Mouse (Mus musculus): ENCODE results near the gene Trex1. TPM values are rescaled to one million over a fixed set of nuclear protein-coding genes. Genes with fewer than 3 reads are reported as not detected.

Gene Trex1
- polyA plus RNA-seq, 3 experiments from 2014 or later: 42.7 to 50.3 (median 49.9) TPM

DNA sequence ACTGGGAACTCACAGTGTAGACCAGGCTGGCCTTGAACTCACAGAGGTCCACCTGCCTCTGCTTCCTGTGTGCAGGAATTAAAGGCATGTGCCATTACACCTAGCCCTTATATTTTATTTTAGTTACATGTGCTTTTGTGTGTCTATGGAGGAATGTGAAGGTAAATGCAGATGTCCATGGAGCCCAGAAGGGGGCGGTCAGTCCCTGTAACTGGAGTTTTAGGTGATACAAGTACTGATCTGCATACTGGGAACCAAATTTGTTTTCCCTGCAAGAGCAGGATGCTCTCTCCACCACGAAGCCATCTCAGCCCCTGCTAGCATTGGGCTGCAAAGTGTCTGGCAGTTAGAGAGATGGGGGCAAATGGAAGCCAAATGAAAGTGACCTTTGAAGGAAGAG, 25.4 kb upstream of the Trex1 start:
- ATAC-seq: no peak

DNA sequence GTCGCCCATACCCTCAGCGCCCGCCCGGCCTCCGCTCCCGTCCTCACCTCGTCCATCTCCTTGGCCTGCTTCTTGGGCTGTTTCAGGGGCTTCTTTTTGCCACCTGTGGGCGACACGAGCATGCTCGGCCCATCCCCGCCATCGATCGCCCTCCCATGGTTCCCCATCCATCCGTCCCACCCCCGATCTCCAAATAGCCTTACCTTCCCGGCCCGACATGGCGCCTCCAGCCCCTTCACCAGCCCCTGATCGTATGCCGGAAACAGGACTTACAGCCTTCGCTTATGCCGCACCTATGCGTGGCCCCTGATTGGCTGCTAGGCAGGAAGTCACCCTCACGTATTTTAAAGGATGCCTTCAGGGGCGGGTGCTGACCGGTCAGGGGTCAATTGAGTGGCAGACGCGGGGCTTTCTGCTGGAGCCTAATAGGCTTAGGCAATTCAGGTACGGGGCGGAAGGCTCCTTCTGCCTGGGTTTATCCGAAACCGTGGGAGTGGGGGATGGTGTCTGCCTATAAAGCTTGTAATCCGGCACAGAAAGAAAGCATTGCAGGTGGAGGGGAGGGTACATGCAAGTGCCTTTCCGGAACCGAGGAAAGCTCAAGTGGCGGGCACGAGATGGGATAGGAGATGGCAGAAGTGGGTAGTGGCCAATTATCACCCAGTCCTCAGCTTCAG, 22.7 kb upstream of the Trex1 start, which contains the start of the genes Ccdc51 and Tma7:
Ccdc51 (plus strand) TSS at position 370 of the 677 bp plus-strand sequence.
Tma7 (minus strand) TSS at position 464 of the 677 bp plus-strand sequence.
- ATAC-seq: peak; percentile 99

DNA sequence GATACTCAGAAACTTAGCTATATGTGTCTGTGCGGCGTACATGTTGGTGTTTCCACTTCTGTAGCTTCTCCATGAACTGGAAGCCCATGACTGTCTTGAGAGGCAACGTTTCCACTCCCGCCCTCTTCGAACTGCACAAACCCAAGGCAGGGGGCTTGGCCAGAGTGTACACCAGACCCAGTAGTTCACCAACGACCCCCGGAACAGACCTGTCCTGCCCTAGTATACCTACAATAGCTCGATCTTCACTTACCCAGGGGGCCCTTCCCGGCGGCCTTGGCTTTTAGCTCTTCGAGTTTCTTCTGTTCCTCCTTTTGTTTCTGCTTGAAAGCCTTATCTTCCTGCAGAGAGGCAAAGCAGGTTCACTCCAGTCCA, 22.2 kb upstream of the Trex1 start:
- peak; percentile 4 for ATAC-seq

DNA sequence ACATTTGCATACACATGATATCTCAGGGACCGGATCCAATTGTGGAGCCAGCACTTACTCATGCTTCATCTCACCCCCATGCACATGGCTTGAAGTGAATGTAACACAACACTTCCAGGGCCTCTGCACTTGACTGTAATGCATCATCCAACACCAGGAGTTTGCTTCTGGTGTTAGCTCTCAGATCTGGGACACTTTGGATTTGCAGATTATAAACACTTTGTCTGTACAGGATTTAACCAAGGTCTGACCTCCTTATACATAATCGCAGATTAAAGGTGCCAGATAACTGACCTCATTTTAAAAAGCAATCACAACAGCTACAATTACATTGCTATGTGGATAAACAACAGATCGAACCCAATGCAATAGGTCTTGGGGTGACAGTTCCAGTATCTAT, 21.0 kb upstream of the Trex1 start:
- no peak for ATAC-seq

DNA sequence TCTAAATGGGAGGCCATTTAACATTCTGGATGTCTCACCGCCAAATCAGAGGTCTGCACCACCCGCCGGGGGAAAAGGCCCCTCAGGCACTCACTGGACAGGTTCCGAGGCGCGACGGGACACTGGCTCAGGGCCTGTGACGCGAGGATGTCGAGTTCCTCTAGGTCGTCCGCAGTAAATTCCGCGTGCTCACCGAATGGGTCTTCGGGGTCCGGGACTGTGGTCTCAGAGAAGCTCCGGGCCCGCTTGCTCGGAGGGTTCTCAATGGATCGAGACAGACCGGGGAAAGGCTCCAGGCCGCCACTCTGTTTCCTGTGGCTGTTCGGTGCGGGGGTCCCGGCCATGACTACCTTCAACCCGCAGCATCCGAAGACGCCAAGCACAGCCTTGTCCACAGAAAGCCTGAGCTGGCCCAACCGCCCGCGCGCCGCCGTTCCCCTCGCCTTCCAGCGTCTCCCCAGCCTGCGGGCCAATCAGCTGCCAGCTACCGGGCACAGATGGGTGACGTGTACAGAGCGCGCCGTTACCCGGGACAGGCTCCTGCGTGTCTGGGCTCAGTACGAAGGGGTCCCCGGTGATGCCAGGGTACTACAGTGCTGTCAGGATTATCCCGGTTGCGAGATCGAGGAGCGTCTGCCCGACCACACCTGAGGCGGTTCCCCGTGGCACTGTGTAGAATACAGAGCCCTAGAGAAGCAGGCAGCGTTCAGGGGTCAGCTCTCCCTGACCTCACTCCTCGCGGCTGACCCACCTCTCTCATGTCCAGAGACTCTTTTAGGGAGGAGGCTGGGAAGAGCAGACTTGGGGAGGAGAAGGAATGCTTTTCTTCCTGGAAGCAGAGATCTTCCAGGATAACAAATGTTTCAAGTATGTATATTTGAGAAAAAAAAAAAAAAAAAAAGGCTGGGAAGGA, 14.4 kb upstream of the Trex1 start, which contains the start of gene Atrip:
Atrip (minus strand) TSS at position 464 of the 913 bp plus-strand sequence.
- peak; percentile 98 for ATAC-seq

DNA sequence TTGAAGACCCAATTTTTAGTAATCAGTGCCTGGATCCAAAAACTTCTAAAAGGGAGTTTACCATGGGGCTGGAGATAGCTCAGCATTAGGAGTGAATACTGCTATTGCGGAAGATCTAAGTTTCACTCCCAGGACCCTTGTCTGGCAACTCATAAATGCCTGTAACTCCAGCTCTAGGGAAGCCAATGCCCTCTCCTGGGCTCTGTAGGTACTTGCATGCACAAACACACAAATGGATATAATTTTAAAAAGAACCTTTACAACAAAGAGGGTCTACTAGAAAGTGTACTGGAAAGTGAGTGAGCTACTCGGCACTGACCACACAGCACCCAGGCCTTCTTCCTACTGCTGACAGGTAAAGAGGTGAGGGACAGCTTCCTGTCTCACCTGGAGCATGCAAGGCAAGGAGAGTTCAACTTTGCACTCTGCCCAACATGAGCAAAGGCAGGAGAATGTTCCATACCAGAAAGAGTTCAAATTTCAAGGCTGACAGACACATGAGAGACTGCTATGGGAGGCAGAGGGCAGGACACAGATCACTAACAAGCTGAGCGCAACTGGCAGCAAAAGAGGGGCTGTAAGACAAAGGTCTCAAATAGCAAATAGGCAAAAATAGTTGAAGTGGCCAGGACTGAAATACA, 8.7 kb upstream of the Trex1 start:
- ATAC-seq: no peak

DNA sequence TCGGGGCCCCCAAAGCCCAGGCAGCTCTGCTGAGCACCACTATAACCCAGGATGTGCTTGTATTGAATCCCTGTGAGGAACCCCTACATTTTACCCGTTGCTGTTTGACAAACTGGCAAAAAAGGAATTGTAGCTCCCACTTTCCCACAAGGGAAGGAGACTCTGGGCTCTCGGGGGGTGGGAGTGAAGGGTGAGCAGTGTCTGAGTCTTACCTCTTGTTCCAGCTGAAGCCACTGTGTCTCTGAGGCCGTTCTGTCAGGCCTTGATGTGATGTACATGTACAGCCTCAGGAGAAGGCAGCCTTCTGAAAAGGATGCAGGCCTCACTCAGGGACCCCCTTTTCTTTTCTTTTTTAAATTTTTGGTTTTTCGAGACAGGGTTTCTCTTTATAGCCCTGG, 1.4 kb upstream of the Trex1 start:
- no peak for ATAC-seq

DNA sequence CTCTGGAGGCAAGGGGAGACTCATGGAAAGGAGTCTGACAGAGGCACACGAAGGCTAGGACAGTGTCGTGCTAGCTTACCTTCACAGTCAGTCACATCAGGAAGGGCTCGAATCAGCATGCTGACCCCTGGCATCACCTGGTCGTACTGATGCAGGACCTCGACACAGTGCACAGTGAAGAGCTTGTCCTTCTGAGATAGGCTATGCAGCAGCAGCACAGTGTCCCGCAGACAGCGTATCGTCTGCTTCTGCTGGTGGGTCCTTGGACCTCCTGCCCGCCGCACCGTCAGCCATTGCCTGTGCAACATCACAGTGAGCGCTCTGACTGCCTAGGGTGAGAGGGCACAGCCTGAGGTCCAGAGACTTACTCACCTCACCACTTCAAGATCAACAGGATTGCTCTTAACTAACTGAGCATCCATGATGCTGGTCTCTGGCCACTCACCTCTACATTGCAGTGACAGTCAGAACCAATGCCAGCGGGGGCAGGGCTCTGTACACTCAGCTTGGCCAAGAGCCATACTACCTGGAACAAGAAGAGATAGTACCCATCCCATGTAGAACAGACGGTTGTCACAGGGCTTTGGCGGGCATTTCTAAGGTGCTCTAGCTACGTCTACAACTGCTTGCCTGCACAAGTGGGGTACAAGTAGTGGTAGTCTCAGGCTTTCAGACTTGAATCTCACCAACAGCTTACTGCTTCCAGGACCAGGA, 807 bp upstream of the Trex1 start:
- no peak for ATAC-seq

DNA sequence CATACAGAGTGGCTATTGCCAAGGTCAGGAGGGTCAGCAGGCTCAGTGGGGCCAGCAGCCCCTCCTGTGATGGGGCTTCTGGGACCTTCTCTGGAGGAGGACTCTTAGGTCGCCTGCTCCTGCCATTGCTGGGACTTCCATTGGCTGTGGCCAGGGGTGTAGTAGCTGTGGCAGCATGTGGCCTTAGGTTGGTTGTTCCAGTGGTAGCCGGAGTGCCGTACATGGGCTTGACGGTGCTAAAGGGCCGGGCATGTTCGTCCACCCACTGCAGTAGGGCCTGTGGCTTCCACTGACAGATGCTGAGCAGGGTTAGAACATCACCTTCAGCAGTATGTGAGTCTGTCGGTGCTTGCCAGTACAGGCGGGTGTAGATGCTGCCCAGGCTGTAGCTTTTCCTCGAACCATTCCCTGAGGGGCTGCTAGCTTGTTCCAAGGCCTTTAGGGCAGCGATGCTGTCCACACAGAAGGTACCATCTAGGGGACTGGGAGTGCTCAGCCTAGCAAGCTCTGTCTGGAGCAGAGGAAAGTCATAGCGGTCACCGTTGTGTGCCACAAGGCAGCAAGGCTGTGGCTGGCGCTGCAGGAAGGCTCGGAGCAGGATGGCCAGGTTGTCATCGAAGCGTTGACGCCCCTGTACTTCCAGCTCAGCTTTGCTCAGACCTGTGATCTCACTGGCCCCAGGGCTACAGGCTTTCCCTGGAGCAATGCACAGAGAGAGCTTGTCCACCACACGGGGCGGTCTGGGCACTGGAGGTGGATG, 1.3 kb downstream of the Trex1 start:
- no peak for ATAC-seq

DNA sequence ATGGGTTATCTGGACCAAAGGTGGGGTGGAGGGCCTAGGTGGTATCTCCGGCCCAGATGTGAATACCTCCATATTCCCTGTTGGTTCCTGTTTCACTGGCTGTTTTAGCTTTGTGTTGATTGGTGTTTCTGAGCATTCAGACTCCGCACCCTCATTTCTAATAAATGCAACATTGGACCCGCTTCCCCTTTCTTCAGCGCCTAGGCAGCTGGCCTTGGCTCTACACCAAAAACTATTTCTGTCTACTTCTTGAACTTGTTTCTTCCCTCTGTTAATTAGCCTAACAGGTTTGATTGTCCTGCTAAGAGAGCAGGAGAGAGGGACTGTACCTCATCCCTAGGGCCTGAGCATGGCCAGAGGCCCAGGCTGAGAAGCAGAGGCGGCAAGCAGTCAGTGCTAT, 2.0 kb downstream of the Trex1 start:
- no peak for ATAC-seq

DNA sequence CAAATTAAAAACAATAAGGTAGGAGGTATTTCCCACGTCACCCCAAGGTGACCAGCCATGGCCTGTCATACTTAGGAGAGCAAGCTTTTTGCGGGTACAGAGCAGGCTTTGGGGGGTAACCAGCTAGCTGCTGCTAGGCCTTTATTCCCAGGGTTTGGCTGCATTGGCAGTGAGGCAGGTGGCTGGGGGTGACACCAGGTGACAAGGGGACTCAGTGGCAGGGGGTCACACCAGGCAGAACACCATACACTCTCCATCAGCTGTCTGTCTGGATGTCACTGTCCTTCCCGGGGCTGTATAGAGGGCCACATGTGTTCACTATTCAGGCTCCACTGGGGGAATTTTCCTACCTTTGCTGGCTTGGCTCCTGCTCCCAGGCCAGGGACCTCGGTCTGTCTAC, 2.6 kb downstream of the Trex1 start:
- ATAC-seq: no peak

DNA sequence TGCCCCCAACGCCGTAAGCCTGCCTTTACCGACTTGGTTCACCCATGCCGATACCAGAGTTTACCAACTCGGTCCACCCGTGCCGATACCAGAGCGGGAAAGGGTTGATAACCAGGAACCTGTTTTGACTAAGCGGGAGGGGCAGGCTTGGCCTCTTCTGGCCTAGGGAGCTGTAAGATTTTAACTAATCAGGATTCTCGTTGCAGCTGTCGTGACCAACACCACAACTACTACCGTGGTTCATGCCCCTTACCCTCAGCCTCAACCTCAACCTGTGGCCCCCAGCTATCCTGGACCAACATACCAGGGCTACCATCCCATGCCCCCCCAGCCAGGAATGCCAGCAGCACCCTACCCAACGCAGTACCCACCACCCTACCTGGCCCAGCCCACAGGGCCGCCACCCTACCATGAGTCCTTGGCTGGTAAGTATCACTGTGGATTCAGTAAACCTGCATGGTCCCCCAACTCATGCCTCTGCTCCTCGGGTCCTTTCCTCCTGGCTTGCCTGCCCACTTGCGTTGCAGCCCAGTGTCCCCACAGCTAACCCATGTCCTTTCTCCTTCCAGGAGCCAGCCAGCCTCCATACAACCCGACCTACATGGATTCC, 3.3 kb downstream of the Trex1 start:
- ATAC-seq: no peak

DNA sequence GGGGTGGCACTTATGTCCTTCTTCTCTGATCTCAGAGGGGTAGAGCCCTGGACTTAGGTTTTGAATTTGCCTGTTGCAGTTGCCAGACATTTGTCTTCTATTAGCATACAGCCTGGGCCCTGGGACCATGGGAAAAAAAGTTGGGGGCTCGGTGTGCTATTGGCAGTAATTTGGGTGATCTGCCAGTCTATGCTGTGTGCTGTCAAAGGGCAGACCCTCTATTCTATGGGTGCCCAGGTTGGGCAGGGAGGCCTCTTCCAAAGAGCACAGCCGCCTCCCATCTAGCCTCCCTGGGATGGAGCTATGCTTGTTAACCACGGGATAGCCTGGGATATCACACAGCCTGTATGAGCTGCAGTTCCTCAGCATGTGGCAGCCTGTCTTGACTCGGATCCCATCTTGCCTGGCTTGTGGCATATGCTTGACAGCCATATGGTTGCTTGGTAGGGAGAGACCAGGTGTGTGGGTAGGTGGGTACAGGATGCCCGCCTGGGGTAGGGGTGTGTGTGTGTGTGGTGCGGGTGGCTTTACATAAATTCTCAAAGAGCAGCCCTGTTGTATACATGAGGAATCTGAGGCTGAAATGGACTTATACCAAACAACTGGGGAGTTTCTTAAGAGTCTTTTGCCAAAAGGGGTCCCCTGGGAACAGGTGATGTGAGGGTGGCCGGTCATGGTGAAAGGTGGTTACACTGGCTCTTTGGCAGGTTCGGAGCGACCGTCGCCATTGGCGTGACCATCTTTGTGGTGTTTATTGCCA, 4.1 kb downstream of the Trex1 start:
- ATAC-seq: no peak

DNA sequence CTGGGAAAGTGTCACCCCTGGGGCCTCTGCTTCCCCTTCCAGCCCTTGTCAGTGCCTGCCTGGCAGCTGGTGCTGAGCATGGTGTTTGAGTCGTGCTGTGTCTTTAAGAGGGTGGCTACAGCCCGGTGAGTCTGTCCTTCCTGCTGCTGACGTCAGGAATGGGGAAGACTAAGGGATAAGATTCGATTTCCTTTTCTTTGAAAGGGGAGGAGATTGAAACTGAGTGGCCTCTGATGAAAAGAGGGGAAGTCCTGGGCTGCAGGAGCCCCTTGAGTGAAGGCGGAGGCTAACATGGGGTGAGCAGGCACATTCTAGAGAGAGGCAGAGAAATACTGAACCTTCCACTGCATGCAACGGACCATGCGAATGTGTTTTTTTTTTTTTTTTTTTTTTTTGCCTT, 4.8 kb downstream of the Trex1 start:
- peak; percentile 42 for ATAC-seq

DNA sequence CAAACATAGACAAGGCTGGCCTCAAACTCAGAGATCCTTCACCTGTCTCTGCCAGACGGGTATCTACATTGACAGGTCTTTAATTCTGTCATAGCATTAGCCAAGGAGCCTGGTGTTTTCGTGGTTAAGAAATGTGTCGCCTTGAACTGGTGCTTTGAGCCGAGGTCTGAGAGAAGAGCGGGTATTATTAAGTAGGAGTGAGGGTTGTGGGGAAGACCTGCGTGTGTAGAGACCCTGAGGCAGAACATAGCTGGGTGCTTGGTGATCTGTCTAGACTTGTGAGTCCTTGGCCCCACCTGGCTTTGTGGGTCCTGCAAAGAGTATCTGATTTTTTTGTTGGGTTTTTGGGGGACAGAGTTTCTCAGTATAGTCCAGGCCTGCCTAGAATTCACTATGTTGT, 5.7 kb downstream of the Trex1 start:
- ATAC-seq: no peak

DNA sequence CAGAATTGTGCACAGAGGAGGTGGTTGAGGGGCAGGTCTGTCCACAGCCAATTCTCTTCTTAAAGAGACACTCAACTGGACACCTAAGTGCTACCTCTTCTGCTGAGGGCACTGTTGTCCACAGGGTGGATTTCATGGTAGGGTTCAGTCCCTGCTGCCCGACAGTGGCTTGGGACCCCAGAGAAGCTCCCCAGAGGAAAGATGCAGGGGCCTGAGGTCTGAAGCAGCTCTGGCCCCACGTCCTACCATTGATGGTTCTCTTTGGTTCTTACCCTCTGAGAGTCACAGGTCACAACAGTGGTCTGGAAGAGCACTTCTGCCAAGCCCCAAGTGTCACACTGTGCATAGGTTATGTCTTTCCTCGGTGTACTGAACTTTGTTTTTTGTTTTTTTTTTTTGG, 6.2 kb downstream of the Trex1 start:
- ATAC-seq: no peak

DNA sequence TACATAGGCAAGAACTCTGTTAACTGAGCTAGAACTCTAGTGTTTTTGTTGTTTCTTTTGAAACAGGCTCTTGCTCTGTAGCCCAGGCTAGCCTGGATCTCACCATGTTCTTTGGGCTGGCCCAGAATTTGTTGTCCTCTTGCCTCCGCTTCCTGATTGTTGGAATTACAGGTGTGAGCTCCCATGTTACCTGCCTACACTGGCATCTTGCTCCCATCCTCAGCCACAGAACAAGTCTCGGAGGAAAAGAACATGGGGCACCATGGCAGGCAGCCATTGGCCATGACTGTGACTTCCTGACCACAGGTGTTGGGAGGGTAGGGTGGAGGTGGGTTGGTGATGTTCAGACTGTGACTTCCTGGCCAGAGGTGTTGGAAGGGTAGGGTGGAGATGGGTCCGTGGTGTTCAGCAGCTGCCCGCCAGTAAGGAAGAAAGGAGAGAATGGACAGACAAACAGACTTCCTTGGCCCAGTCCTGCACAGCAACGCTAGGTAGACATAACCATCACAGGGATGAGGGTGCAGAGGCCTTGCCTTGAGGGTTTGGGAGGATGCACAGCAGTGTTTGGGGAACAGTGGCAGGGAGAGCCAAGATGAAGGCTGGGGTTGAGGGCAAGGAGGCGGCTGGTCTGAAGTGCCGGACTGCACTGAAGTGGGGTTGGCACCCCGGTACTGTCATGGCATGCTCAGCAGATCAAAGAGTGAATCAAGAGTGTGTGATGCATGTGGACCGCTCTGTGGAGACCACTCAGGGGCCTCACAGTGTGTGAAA, 6.9 kb downstream of the Trex1 start:
- ATAC-seq: peak; percentile 26

DNA sequence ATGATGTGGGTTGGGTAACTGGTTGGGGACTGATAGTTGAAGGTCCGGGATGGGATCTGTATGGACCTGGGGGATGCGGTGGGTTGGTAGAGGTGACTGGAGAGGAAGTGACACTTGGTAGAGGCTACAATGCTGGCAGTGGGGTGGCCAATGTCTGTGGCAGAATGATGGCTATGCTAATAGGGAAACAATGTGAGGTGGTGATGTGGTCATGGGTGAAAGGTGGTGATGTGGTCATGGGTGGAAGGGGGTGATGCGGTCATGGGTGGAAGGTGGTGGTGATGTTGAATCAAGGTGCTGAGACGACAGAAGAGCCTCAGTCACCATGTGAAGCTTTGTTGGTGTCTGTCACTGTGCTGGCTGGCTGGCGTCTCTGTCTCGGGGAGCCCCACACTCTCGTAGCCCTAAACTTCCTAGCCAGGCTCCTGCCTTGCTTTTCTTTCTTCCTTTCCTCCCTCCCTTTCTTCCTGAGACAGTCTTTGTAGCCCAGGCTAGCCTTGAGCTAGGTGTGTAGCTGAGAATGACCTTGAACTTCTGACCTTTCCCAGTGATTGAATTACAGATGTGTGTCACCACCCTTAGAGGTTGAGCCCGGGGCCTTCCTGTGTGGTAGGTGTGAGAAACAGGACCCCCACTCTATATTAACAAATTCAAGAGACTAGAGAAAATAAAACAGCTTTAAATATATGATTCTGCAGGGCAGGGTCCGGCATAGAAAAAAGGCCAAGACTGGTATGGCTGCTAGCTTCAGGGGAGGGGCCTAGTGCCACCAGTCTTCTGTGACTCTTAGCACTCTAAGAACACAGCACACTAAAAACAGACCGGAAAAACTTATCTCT, 7.7 kb downstream of the Trex1 start:
- ATAC-seq: peak; percentile 35

DNA sequence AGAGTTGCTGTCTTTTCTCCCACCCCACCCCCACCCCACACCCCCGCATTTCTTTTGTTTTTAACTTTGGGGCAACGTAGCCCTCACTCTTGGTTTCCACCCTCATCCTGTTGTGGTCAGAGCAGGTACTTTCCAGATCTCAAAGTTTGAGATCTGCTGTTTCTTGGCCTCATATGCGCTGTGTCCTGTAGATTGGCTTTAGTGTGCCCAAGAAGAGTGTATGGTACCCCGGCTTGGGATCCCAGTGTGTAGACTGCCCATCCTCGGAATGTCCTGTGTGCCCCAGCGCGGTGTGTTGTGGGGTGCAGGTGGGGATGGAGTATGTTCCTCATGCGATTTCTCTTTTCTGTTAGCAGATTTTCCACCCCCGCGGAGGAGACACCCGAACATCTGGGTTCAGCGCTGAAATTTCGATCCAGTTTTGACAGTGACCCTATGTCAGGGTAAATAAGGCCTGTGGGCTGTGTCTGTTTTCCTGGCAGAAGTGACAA, 8.5 kb downstream of the Trex1 start:
- peak; percentile 51 for ATAC-seq
